Mouse (Mus musculus) B cell, adult 2 months (primary cell): Measurements from ENCODE around the gene Olfr1467.

Source experiments
- DNase-seq, 2 experiments: peaks; one replicate each; pipeline ENCODE4 v3.0.0; 2022

The Olfr1467 gene

GRCm38 (mm10) chr19:13361936-13362335, at the start of gene Olfr1467:
Gene Olfr1467, plus strand, starts transcription at chr19:13362236.
- DNase-seq: no peak

- DNase-seq: no peak
These were observed 46.6 kb upstream of the Olfr1467 start, which contains the start of gene Olfr1465 for GRCm38 (mm10) chr19:13315441-13315840. Gene Olfr1465, minus strand, starts transcription at chr19:13315541.

DNA sequence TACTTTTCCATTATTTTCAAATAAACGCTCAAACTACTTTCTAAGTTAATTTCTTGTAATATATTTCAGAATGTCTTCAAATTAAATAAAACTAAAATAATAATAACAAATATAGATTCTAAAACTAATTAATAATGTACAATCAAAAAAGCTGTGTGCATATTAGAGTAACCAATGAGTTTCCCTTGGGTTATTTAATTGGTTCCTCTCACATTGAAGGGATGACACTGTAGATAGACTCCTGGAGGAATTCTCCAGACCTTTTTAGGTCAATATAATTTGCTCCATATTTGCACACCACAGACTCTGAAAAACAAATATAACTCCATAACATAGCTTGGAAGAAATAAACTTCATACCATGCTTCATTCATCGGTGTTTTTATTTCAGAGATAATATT, 23.5 kb upstream of the Olfr1467 start, which contains the start of gene Olfr1466:
Gene Olfr1466, plus strand, starts transcription at position 301 of the 400 bp plus-strand sequence.
- DNase-seq: no peak

DNA sequence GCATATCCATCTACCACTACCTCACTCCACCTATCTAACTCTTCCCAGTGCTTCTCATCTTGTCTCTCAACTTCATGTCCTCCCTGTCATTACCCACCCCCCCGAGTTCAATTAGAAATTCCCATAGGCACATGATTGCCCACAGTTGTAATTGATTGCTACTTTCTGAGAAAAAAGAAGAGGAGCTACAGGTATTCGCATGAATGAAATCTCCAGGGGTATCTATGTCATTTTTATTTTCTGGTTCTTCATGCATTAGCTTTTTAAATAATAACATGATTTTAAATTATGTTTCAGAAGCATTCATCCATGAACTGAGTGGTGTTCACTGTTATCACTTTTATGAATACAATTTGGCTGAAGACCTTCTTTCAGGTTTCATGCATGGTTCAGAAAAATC, 45.5 kb downstream of the Olfr1467 start, which contains the start of gene Olfr1469:
Gene Olfr1469, plus strand, starts transcription at position 301 of the 400 bp plus-strand sequence.
- no peak for DNase-seq
